Mouse (Mus musculus) embryonic facial prominence, embryonic 13.5 days (tissue): ENCODE data around the gene Cd9. TPM values are rescaled to one million over a fixed set of nuclear protein-coding genes. Genes with fewer than 3 reads are reported as not detected.

Experiments
- ATAC-seq: fragments of 200-750 bp; cut with Nextera tagmentation; 2 replicates; pipeline ENCODE4 v1.8.0; 2017; ENCODE audit warnings: low read depth; ENCODE audit not compliant: insufficient number of reproducible peaks, insufficient read depth, low FRiP score, low TSS enrichment
- H3K27ac ChIP-seq: fragments of 300-500 bp; sonication (generic); 2 replicates; pipeline ENCODE4 v1.5.1; 2015; ENCODE audit warnings: moderate library complexity, mild to moderate bottlenecking, inconsistent platforms
- H3K27me3 ChIP-seq: fragments of 300-500 bp; sonication (generic); 2 replicates; pipeline ENCODE4 v1.6.1; 2015; ENCODE audit warnings: mild to moderate bottlenecking, inconsistent platforms
- H3K36me3 ChIP-seq: fragments of 300-500 bp; sonication (generic); 2 replicates; pipeline ENCODE4 v1.6.1; 2015; ENCODE audit warnings: mild to moderate bottlenecking, inconsistent platforms
- H3K4me1 ChIP-seq: fragments of 300-500 bp; sonication (generic); 2 replicates; pipeline ENCODE4 v1.6.1; 2015; ENCODE audit warnings: inconsistent platforms
- H3K4me2 ChIP-seq: fragments of 300-500 bp; sonication (generic); 2 replicates; pipeline ENCODE4 v1.6.1; 2015; ENCODE audit warnings: moderate library complexity, mild to moderate bottlenecking, inconsistent platforms
- H3K4me3 ChIP-seq: fragments of 300-500 bp; sonication (generic); 2 replicates; pipeline ENCODE4 v1.5.1; 2015; ENCODE audit warnings: mild to moderate bottlenecking, inconsistent platforms
- H3K9ac ChIP-seq: fragments of 300-500 bp; sonication (generic); 2 replicates; pipeline ENCODE4 v1.6.1; 2015; ENCODE audit warnings: mild to moderate bottlenecking, inconsistent platforms
- H3K9me3 ChIP-seq: fragments of 300-500 bp; sonication (generic); 2 replicates; pipeline ENCODE4 v1.6.1; 2016; ENCODE audit warnings: inconsistent platforms
- WGBS: fragments of 180-500 bp; shearing (Covaris S2); methylation state at CpG from one replicate; pipeline ENCODE4 v1.1.7; 2015; ENCODE audit warnings: mixed read lengths; 5-methylcytosine and 5-hydroxymethylcytosine counted together
- polyA plus RNA-seq: library from polyadenylated mRNA; unstranded; fragments of >200 nt; fragmentation: Nextera tagmentation; extraction: Ambion mirVana; gene quantifications from 2 replicates; pipeline ENCODE4 v1.2.1, GENCODE M21; 2015

Gene Cd9
- polyA plus RNA-seq, 1 experiment from 2014 or later = 160 TPM

- Histone ChIP-seq H3K9me3 (no peaks in the 10 kb centered on the region), H3K4me3 (no peak overlapping the region), H3K27ac (no peak overlapping the region), H3K36me3 (no peaks in the 10 kb centered on the region), H3K4me1 (peaks cover 6% of the 10 kb centered on the region; the same call in 1 of the 2 replicates), H3K9ac (no peak overlapping the region), H3K4me2 (no peak overlapping the region), H3K27me3 (peaks cover 4% of the 10 kb centered on the region; the same call in 1 of the 2 replicates)
- no peak for ATAC-seq
- WGBS = 64% methylated on average over 9 of the region's 9 CpGs
Observed at GRCm38 (mm10) chr6:125413326-125413725, 81.3 kb downstream of the Cd9 start.

GRCm38 (mm10) chr6:125411661-125412060 lies 82.9 kb downstream of the Cd9 start:
- no peak for ATAC-seq
- no peaks in the 10 kb centered on the region for H3K36me3 ChIP-seq
- WGBS = 93% methylated on average over 6 of the region's 6 CpGs

GRCm38 (mm10) chr6:125410995-125411547 lies 83.5 kb downstream of the Cd9 start:
- Histone ChIP-seq H3K4me3 (no peak overlapping the region), H3K9me3 (no peaks in the 10 kb centered on the region), H3K4me1 (peaks cover 6% of the 10 kb centered on the region; the same call in 1 of the 2 replicates), H3K27me3 (no peaks in the 10 kb centered on the region), H3K36me3 (no peaks in the 10 kb centered on the region), H3K4me2 (no peak overlapping the region), H3K9ac (no peak overlapping the region), H3K27ac (no peak overlapping the region)
- WGBS = 60% methylated on average over 8 of the region's 8 CpGs
- no peak for ATAC-seq

More at GRCm38 (mm10) chr6:125411661-125412060, 82.9 kb downstream of the Cd9 start:
- H3K9ac ChIP-seq = no peak overlapping the region
- no peaks in the 10 kb centered on the region for H3K27me3 ChIP-seq
- H3K9me3 ChIP-seq = no peaks in the 10 kb centered on the region
- H3K4me1 ChIP-seq = peaks cover 6% of the 10 kb centered on the region; the same call in 1 of the 2 replicates
- no peak overlapping the region for H3K4me3 ChIP-seq
- no peak overlapping the region for H3K4me2 ChIP-seq
- H3K27ac ChIP-seq = no peak overlapping the region

GRCm38 (mm10) chr6:125410551-125410950 lies 84.0 kb downstream of the Cd9 start:
- Histone ChIP-seq H3K27me3 (no peaks in the 10 kb centered on the region), H3K36me3 (no peaks in the 10 kb centered on the region), H3K9me3 (no peaks in the 10 kb centered on the region), H3K4me2 (no peak overlapping the region), H3K9ac (no peak overlapping the region), H3K27ac (no peak overlapping the region), H3K4me3 (no peak overlapping the region), H3K4me1 (peaks cover 6% of the 10 kb centered on the region; the same call in 1 of the 2 replicates)
- WGBS = 70% methylated on average over 11 of the region's 11 CpGs
- ATAC-seq = no peak

Other genes starting within 250 kb of the Cd9 start
- gene Tuba3a, start 208.7 kb downstream of the Cd9 start, polyA plus RNA-seq = 0.17 and 0.22 TPM in 2 replicates
- 33.1 TPM in 2 replicates for gene Ltbr, start 180.9 kb downstream of the Cd9 start, polyA plus RNA-seq
- gene Scnn1a, start 174.1 kb downstream of the Cd9 start, polyA plus RNA-seq = 1.3 and 1.5 TPM in 2 replicates
- gene Tnfrsf1a, start 145.4 kb downstream of the Cd9 start, polyA plus RNA-seq = 62.3 and 67.9 TPM in 2 replicates
- gene Plekhg6, start 114.0 kb downstream of the Cd9 start, polyA plus RNA-seq = 1.1 and 1.3 TPM in 2 replicates
- 5.0 and 5.4 TPM in 2 replicates for gene Vwf, start 52.0 kb upstream of the Cd9 start, polyA plus RNA-seq
- gene Ano2, start 195.6 kb upstream of the Cd9 start, polyA plus RNA-seq = 0.34 and 0.56 TPM in 2 replicates